Comparison of ENCODE assay signal across 24 mouse cellular contexts in the genomic region with DNA sequence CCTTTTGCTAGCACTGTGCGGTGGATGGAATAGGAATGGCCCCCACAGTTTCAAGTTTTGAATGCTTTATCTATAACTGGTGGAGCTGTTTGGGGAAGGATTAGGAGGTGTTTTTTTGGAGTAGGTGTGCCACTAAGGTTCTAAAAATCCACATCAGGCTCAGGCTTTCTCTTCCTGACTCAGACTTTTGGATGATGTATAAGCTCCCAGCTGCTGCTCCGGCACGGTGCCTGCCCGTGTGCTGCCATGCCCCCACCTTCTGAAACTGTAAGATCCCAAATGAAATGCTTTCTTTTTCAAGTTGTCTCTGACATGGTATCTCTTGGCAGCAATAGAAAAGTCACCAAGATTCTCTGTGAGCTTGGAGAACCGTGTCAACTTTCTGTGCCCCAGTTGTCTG.
"Had no signal": no experiment of that assay in that cellular context is flagged by ENCODE, and none has a peak within 500 bp of the region (broad histone marks: within the 10 kb centered on the region; RNA-seq: fewer than 3 reads in every experiment).

No protein-coding gene starts in this region.

- DNase-seq: gastrocnemius, postnatal 14 days; gastrocnemius, postnatal 36 days; heart, adult 11 months; heart, adult 2 months; heart, postnatal 14 days; heart, postnatal 36 days; kidney, adult 11 months; kidney, adult 2 months; kidney, adult 9 months; kidney, postnatal 14 days; kidney, postnatal 36 days; layer of hippocampus, adult 9-11 months; layer of hippocampus, postnatal 36 days had no signal

- H3K4me3 ChIP-seq: heart, adult 2 months; heart, embryonic 13.5 days; heart, embryonic 15.5 days; hindbrain, embryonic 13.5 days; hindbrain, embryonic 15.5 days; kidney, embryonic 15.5 days; limb, embryonic 13.5 days; limb, embryonic 15.5 days; liver, embryonic 12.5 days had no signal

- H3K27ac ChIP-seq: heart, adult 2 months; heart, embryonic 13.5 days; heart, embryonic 15.5 days; hindbrain, embryonic 13.5 days; hindbrain, embryonic 15.5 days; hindbrain, postnatal 0 days; kidney, embryonic 15.5 days; kidney, postnatal 0 days; limb, embryonic 13.5 days; limb, embryonic 15.5 days; liver, embryonic 12.5 days; liver, embryonic 14.5 days had no signal

- H3K4me1 ChIP-seq: heart, embryonic 13.5 days; liver, embryonic 12.5 days had no signal
